Mouse (Mus musculus) spleen, adult 18-20 months (tissue): ENCODE results near the gene Ppp2r3a.
A peak's percentile ranks its signal among the peaks of the same experiment; 100 is the strongest.

Experiments
- DNase-seq, 2 experiments: peaks; one replicate each; pipeline ENCODE4 v3.0.0; 2022; ENCODE audit warnings: mixed read lengths in 2 of 2

Gene Ppp2r3a

DNA sequence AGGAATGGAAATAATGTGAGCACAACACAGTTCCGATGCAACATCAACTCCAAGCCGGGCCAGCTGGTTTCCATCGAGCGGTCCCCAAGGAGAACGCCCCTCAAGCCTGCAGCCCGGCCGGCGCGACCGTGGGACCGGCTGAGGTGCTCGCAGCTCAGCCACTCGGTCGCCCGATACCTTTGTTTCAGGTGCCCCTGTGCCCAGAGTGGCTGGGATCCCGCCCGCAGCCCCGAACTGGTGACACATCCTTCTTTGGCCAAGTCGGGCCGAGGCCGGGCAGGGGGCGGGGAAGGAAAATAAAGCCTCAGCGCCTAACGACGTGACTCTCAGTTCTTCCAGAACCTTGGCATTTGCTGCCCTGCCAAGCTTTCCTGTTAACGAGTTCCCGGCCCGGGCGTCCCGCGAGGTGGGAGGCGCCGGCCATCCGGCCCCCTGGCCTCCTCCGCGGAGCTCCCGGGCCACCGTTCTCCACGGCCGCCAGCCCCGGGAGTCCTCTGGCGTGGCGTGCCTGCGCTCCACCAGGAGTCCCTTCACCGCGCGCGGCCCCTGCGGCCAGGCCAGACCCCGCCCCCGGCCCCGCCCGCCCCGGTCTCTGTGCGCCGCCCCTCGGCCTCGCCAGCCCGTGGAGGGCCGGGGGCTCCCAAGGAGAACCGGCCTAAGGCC is 483 bp downstream of the Ppp2r3a start:
- no peak for DNase-seq

GRCm38 (mm10) chr9:101250486-101250885 is 1.1 kb downstream of the Ppp2r3a start:
- no peak for DNase-seq

DNA sequence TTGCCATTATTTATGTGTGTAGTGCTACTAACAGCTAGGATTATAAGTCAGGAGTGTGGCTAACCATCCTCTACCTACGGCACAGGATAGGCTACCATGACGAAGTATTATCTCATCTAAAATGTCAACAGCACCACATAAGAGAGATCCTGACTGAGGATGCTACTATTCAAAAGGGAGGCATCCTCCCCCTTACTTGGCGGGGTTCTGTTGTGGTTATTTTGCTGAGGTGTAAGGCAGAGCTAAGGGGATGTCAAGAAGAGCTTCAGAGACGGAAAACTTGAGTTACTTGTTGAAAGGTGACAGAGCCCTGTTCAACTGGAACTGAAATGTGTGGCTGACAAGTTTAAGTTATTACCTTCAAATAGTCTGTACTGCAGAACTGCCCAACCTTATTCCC is 2.0 kb downstream of the Ppp2r3a start:
- no peak for DNase-seq

DNA sequence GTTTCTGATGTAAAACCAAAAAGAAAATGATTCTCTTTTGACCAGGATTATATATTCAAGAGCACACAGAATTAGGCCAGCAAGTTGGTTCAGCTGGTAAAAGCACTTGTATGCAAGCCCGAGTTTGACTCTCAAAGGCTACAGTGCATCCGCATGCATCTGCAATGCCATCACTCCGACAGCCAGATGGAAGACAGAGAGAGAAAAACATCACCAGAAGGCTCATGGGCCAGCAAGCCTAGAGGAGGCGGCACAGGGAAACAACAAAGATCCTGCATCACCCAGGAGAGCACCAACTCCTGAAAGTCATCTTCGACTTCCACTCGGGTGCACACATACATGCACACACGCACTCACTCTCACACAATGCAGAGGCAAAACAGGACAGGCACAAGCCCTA is 4.1 kb downstream of the Ppp2r3a start:
- no peak for DNase-seq

DNA sequence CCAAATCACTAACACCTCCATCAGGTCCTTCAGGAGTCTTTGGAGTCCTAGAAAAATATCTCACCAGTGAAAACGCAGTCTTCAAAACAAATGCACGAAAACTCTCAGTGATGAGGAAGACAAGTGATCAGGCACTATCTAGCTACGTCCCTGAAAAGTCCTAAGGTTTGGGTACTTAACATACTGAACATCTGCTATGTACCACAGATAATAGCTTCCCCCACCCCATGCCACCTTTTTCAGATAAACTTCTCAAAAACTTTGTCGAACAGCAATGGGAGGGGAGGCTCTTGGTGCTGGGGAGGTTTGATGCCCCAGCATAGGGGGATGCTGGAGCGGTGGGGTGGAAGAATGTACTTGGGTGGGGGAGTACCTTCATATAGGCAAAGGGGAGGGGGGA is 6.1 kb downstream of the Ppp2r3a start:
- no peak for DNase-seq

GRCm38 (mm10) chr9:101243711-101244110 is 7.9 kb downstream of the Ppp2r3a start:
- no peak for DNase-seq

- no peak for DNase-seq
These were observed 11.4 kb downstream of the Ppp2r3a start for GRCm38 (mm10) chr9:101240161-101240560.

- no peak for DNase-seq
These were observed 15.8 kb downstream of the Ppp2r3a start for GRCm38 (mm10) chr9:101235786-101236185.

- no peak for DNase-seq
These were observed 19.6 kb downstream of the Ppp2r3a start for GRCm38 (mm10) chr9:101232034-101232433.

DNA sequence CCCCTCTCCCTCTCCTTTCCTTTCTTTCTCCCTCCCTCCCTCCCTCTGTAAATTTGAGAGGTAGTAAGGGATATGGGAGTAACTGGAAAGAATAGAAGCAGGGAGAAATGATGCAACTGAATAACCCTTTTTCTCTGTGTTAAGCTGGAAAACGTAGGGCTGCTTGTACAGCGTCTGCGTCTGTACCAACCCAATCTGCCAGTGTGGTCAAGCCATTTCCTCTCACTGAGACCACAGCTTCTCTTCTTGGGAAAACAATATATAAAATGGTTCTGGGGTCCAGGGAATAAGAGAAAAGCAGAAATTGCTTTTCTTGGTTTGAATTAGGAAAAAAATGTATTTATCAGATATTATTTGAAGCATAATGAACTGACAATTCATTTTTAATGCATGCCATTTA is 21.6 kb downstream of the Ppp2r3a start:
- DNase-seq: no peak

DNA sequence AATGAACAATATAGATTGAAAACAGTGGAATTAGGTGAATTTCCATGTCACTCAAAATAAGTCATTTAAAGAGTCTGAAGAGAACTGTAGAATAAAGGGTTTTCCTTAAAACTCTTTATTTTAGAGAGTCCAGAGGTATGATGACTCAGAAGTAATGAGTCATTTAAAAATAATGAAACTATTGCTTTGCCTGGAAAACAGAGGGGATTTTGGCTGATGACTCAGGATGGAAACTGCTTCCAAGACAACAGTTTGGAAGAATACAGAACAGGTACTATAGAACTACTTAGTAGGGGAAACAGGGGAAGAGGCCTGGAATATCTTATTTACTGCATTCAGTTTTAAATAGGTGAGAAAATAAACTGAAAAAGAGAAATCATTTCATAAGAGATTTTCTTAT is 22.7 kb downstream of the Ppp2r3a start:
- DNase-seq: no peak

GRCm38 (mm10) chr9:101207984-101208383 is 43.6 kb downstream of the Ppp2r3a start:
- no peak for DNase-seq

GRCm38 (mm10) chr9:101206516-101206915 is 45.1 kb downstream of the Ppp2r3a start:
- DNase-seq: no peak

GRCm38 (mm10) chr9:101205216-101205615 is 46.4 kb downstream of the Ppp2r3a start:
- DNase-seq: no peak

- DNase-seq: no peak
These were observed 47.5 kb downstream of the Ppp2r3a start for GRCm38 (mm10) chr9:101204059-101204458.

DNA sequence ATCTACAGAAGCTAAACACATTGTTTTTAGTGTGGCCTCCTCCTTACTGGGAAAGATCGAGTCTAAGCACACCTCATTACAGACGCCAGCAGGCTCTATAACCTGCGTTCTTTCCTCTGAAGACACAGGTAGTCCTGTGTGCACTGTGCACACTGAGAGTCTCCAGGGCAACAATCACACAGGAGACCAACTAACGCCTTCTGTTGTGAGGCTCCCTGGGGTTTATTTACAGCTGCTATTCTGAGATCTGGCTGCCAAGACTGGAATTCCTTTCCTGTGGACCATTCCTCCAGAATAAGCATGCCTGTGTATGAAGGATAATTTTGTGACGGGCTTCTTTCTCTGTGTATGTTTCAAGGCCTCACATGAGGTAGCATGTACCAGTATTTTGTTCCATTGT is 51.0 kb downstream of the Ppp2r3a start:
- no peak for DNase-seq

DNA sequence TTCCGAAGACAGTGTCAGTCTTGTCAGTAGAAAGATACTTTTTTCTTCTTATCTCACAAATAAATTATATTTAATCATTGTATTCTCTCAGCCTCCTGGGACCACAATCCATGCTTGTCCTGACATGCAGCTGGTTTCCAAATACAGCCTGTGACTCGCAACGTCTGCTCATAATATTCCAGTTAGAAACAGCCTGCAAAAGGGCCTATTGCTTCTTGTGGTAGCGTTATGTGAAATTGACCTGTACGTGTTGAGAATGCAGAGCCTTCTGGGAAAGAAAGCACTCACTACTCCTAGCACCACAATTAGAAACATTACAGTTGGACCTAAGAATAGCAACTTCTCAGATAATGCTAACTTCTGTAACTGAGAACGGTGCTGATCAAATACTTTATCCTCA is 52.8 kb downstream of the Ppp2r3a start:
- no peak for DNase-seq

GRCm38 (mm10) chr9:101198261-101198660 is 53.3 kb downstream of the Ppp2r3a start:
- no peak for DNase-seq

GRCm38 (mm10) chr9:101181962-101182701 is 69.5 kb downstream of the Ppp2r3a start:
- peak; percentile 10 to 75 for DNase-seq

- DNase-seq: no peak
These were observed 70.3 kb downstream of the Ppp2r3a start for GRCm38 (mm10) chr9:101181291-101181690.

GRCm38 (mm10) chr9:101180234-101180633 is 71.4 kb downstream of the Ppp2r3a start:
- DNase-seq: no peak

- DNase-seq: no peak
These were observed 91.0 kb downstream of the Ppp2r3a start for GRCm38 (mm10) chr9:101160627-101161026.

- no peak for DNase-seq
These were observed 91.5 kb downstream of the Ppp2r3a start for GRCm38 (mm10) chr9:101160092-101160491.

DNA sequence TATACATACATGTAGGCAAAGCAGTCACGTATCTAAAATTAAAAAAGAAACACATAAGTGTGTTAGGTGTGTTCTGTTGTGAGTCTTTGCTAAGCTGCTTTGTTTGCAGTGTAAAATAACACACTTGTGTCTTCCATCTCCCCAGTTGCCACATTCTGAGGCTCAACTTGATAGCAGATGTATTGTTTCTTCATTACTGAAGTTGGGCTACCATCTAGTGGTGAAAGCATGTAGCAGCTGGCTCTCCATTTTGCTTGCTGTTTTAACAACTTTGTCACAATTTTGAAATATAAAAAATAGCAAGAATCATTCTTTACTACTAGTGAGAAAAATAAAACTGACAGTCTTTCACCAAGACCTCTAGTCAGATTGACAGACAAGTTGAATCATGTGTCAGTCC is 92.2 kb downstream of the Ppp2r3a start:
- DNase-seq: peak in 1 of 2 experiments; percentile 14

GRCm38 (mm10) chr9:101152872-101153271 is 98.7 kb downstream of the Ppp2r3a start:
- no peak for DNase-seq
